Mouse (Mus musculus): ENCODE results near the gene Tmem232.
"Not testable (repeated sequence)": the region's sequence is repeated elsewhere in the genome, so short reads cannot be mapped to it uniquely, and the experiment has no call there.

The Tmem232 gene

GRCm38 (mm10) chr17:65221687-65222086 is 318.9 kb downstream of the Tmem232 start:
- not testable (repeated sequence) for DNase-seq (ENCODE audit: low read depth)
